Mouse (Mus musculus) thymus, adult 2 months (tissue): ENCODE data around the gene Pde4d.

Source experiments
- CTCF ChIP-seq: fragments of 200-500 bp; IDR thresholded peaks from 2 replicates; pipeline ENCODE4 v1.5.1; 2012; ENCODE audit warnings: mild to moderate bottlenecking, control low read depth, low read length, moderate library complexity, borderline replicate concordance; ENCODE audit not compliant: control insufficient read depth, poor library complexity, insufficient read depth; ENCODE audit errors: extremely low read depth
- POLR2A ChIP-seq: fragments of 200-500 bp; IDR thresholded peaks from 2 replicates; pipeline ENCODE4 v1.6.1; 2012; ENCODE audit warnings: mild to moderate bottlenecking, low read length, control low read depth, moderate library complexity; ENCODE audit not compliant: control insufficient read depth, poor library complexity, insufficient read depth; ENCODE audit errors: extremely low read depth

DNA sequence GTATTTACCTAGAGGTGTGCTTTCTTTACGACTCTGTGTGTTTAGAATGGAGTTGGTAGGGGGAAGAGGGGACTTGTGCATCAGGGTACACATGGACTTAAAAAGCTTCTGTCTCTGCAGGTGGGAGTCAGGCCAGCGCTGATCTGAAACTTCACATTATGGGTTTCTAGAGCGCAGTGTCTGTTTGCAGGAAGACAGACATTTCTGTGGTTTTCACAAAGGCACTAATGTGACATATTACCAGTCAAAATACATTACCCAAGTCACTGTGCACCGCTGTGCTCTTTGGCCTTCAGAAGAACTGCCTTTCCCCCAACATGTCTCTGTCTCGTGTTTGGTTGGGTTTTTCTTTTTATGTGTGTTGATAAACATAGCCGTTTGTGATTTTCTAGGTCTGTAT, 1395.1 kb downstream of the Pde4d start:
- TF ChIP-seq CTCF (no peak), POLR2A (no peak)
